Mouse (Mus musculus) liver, embryonic 13.5 days (tissue): ENCODE results near the gene Riox1. TPM values are rescaled to one million over a fixed set of nuclear protein-coding genes. Genes with fewer than 3 reads are reported as not detected.
"Not testable (repeated sequence)": the region's sequence is repeated elsewhere in the genome, so short reads cannot be mapped to it uniquely, and the experiment has no call there.

Experiments used
- ATAC-seq: fragments of 200-750 bp; cut with Nextera tagmentation; 2 replicates; pipeline ENCODE4 v1.8.0; 2017; ENCODE audit warnings: low read depth, mild to moderate bottlenecking, moderate number of reproducible peaks, moderate library complexity
- DNase-seq: peaks from one replicate; pipeline ENCODE4 v3.0.0; 2022
- H3K27ac ChIP-seq: fragments of 300-500 bp; sonication (generic); 2 replicates; pipeline ENCODE4 v1.5.1; 2015; ENCODE audit warnings: moderate library complexity, mild to moderate bottlenecking, inconsistent platforms
- H3K27me3 ChIP-seq: fragments of 300-500 bp; sonication (generic); 2 replicates; pipeline ENCODE4 v1.6.1; 2015; ENCODE audit warnings: mild to moderate bottlenecking, inconsistent platforms
- H3K36me3 ChIP-seq: fragments of 300-500 bp; sonication (generic); 2 replicates; pipeline ENCODE4 v1.6.1; 2015; ENCODE audit warnings: mild to moderate bottlenecking, inconsistent platforms
- H3K4me1 ChIP-seq: fragments of 300-500 bp; sonication (generic); replicated peaks from 2 replicates; pipeline ENCODE4 v1.6.1; 2015; ENCODE audit warnings: inconsistent platforms
- H3K4me2 ChIP-seq: fragments of 300-500 bp; sonication (generic); 2 replicates; pipeline ENCODE4 v1.6.1; 2015; ENCODE audit warnings: inconsistent platforms, mild to moderate bottlenecking, moderate library complexity
- H3K4me3 ChIP-seq: fragments of 300-500 bp; sonication (generic); replicated peaks from 2 replicates; pipeline ENCODE4 v1.5.1; 2015; ENCODE audit warnings: mild to moderate bottlenecking, inconsistent platforms
- H3K9ac ChIP-seq: fragments of 300-500 bp; sonication (generic); 2 replicates; pipeline ENCODE4 v1.6.1; 2015; ENCODE audit warnings: mild to moderate bottlenecking, inconsistent platforms
- H3K9me3 ChIP-seq: fragments of 300-500 bp; sonication (generic); replicated peaks from 2 replicates; pipeline ENCODE4 v1.6.1; 2016; ENCODE audit warnings: inconsistent platforms
- WGBS: fragments of 180-500 bp; shearing (Covaris S2); methylation state at CpG from one replicate; pipeline ENCODE4 v1.1.7; 2015; ENCODE audit not compliant: insufficient replicate concordance; 5-methylcytosine and 5-hydroxymethylcytosine counted together
- polyA plus RNA-seq: library from polyadenylated mRNA; unstranded; fragments of >200 nt; fragmentation: Nextera tagmentation; extraction: Ambion mirVana; gene quantifications from 2 replicates; pipeline ENCODE4 v1.2.1, GENCODE M21; 2015

Gene Riox1
- polyA plus RNA-seq, 1 experiment from 2014 or later: 9.3 TPM

DNA sequence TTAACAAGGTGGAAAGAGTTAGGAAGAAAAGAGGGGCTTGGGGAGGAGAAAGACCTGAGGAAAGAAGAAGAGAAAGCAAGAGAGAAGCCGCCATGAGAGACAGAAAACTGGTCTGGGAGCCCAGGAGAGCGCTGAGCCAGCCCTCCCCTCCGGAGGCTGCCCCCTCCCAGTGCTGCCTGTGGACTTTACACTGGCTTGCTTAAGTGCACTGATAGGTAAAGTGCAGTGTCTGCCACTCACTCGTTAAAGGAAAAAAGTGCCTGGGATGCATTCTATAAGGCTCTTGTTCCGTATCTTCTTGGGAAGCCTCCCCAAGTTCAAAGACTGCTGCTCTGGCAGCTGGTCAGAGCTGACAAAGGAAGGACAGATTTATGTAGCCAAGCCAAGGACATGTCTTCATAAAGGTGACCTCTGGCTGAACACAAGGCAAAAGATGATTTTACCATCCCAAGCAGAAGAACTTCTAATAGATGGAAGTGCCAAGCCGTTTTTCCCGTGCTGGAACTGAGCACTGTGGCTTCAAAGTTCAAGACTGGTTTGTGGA, 25.2 kb upstream of the Riox1 start:
- Histone ChIP-seq H3K9ac (no peak overlapping the region), H3K36me3 (no peaks in the 10 kb centered on the region), H3K4me2 (peak overlapping the region; percentile 19; the same call in 1 of the 2 replicates), H3K9me3 (no peaks in the 10 kb centered on the region), H3K4me3 (no peak overlapping the region), H3K27me3 (no peaks in the 10 kb centered on the region), H3K27ac (no peak overlapping the region; the same call in 1 of the 2 replicates), H3K4me1 (peaks cover 41% of the 10 kb centered on the region)
- ATAC-seq (no peak), DNase-seq (no peak)
- 63% methylated on average over 7 of the region's 7 CpGs for WGBS

DNA sequence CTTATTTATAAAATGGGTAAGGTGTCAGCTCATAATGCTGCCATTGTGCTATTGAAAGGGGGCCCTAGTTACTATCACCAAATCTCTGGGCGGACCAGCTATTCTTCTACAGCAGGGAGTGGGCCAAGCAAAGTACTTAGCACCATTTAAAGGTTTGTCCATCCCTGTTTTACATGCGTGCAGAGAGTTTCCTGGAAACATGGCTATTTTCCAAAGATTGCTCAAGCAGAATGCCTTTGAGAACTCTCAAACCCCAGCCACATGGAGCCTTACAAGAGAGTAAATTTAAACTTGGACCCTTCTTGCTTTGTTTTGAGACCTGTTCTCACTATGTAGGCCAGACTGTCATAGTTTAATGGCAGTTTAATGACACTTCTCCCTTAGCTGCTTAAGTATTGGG, 24.3 kb upstream of the Riox1 start:
- Histone ChIP-seq H3K9ac (no peak overlapping the region), H3K4me3 (no peak overlapping the region), H3K27me3 (no peaks in the 10 kb centered on the region), H3K4me1 (peaks cover 33% of the 10 kb centered on the region), H3K4me2 (no peak overlapping the region), H3K36me3 (no peaks in the 10 kb centered on the region), H3K9me3 (no peaks in the 10 kb centered on the region), H3K27ac (no peak overlapping the region)
- 68% methylated on average over 2 of the region's 2 CpGs for WGBS
- DNase-seq (no peak), ATAC-seq (no peak)

DNA sequence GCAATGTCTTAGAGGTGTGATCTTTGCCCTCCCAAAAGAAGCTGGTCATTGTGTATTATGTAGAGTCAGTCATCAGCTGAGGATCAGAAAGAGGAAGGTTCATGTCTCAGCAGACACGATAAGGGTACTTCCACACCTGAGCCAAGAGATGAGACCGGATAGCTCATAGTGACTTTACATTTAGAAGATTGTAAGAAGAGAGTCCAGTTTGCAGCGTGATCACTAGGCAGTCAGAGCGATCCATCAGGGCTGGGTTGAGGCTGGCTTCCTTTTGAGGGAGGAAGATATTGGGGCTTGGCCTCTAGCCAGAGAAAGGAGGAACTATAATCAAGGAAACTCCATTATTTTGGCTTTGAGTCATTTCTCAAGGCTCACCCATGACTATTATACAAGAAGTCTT, 22.7 kb upstream of the Riox1 start:
- Histone ChIP-seq H3K27me3 (no peaks in the 10 kb centered on the region), H3K4me1 (peaks cover 29% of the 10 kb centered on the region), H3K4me3 (no peak overlapping the region), H3K9me3 (no peaks in the 10 kb centered on the region), H3K4me2 (no peak overlapping the region), H3K36me3 (no peaks in the 10 kb centered on the region), H3K9ac (no peak overlapping the region), H3K27ac (no peak overlapping the region)
- WGBS: 17% methylated on average over 4 of the region's 4 CpGs
- ATAC-seq (no peak), DNase-seq (no peak)

DNA sequence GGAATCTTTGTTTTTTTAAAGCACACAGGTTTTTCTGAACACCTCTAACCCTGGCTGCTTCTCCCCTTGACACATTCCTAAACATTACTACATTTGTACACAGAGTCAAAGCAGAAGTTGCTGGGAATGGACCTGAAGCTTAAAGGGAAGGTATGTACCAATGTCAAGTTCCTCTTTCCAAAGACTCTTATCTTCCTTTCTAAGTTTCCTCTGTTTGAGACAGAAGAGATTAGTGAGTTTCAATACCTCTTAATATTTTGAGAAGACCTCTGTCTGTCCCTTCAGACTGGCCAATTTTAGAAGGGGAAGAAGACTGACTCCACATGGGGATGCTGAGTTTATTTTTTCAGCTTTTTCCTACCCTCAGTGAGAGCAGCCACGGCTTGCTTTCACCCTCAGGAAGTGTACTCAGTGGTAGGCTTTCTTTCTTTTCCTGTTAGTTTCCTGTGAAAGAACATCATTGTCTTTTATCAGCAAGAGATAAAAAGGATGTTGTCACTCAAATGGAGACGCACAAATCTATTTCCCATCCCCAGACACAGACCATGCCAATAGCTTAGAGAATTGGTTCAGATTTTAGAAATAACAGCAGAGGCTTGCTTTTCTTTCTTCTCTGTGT, 21.1 kb upstream of the Riox1 start:
- no peak overlapping the region for H3K4me3 ChIP-seq
- H3K9ac ChIP-seq: no peak overlapping the region
- H3K27ac ChIP-seq: peak overlapping the region; percentile 18; the same call in 1 of the 2 replicates
- ATAC-seq: no peak
- no peak for DNase-seq
- peaks cover 14% of the 10 kb centered on the region for H3K4me1 ChIP-seq
- 0% methylated on average over 2 of the region's 2 CpGs for WGBS
- no peaks in the 10 kb centered on the region for H3K9me3 ChIP-seq
- no peaks in the 10 kb centered on the region for H3K27me3 ChIP-seq
- no peak overlapping the region for H3K4me2 ChIP-seq
- no peaks in the 10 kb centered on the region for H3K36me3 ChIP-seq

DNA sequence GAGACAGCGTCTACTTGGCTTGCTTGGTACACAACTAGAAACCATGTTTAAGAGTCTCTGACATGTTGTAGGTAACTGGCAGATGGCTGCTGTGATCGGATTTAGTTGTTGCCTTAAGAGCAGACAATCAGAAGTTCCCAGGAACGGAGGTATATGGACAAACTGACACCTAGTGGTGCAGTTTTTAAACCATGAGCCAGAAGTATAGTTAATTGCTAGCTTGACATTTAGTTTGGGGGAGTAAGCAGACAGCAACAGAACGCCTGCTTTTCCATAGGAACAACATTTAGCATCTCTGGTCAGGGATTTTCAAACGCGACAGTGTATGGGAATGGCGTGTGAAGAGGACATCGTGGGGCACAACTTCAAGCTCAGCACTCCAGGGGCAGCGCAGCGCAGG, 12.8 kb upstream of the Riox1 start:
- H3K9ac ChIP-seq: no peak overlapping the region
- DNase-seq: no peak
- H3K4me3 ChIP-seq: no peak overlapping the region
- no peaks in the 10 kb centered on the region for H3K27me3 ChIP-seq
- H3K4me1 ChIP-seq: peaks cover 34% of the 10 kb centered on the region
- no peaks in the 10 kb centered on the region for H3K9me3 ChIP-seq
- H3K36me3 ChIP-seq: no peaks in the 10 kb centered on the region
- 61% methylated on average over 10 of the region's 10 CpGs for whole genome bisulfite sequencing
- H3K27ac ChIP-seq: no peak overlapping the region
- ATAC-seq: no peak
- no peak overlapping the region for H3K4me2 ChIP-seq

DNA sequence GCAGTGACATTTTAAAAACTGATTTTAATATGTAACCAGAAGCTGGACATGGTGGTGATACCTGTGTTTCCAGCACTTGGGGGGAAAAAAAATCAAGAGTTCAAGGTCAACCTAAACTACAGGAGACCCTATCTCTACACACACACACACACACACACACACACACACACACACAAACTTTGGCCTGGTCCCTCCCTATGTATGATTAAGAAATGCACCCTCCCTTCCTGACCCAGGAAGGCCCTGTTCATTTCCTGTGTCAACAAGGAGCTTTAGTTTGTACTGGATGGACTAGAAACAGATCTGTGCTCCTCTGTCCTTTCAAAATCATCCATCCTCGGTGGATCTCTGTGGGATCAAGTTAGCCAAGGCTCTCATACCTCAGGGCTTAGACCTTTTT, 11.8 kb upstream of the Riox1 start:
- WGBS: 26% methylated on average over 1 of the region's 1 CpGs
- H3K27ac ChIP-seq, H3K4me2 ChIP-seq: not testable (repeated sequence)

DNA sequence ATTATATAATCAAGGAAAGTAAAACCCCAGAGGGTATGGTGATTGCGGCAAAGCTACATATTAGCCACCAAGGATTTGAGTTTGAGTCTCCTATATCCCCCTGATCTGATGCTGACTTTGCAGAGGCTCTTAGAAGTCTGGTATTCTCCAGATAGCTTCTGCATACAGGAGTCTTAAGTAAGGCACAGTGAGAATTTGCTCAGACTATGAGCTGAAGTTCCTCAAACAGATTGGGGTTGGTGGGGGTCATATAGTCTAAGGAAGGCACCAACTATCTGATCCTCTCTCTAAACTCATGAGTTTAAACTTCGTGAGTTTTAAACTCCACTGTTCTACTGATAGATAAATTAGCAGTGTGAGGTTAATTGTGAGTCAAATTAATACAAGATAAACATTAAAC, 11.1 kb upstream of the Riox1 start:
- ATAC-seq: no peak
- no peaks in the 10 kb centered on the region for H3K9me3 ChIP-seq

More for the DNA sequence above, 11.8 kb upstream of the Riox1 start:
- not testable (repeated sequence) for H3K9me3 ChIP-seq, H3K36me3 ChIP-seq, H3K9ac ChIP-seq, DNase-seq, H3K27me3 ChIP-seq, ATAC-seq, H3K4me3 ChIP-seq
- H3K4me1 ChIP-seq: peaks cover 35% of the 10 kb centered on the region

DNA sequence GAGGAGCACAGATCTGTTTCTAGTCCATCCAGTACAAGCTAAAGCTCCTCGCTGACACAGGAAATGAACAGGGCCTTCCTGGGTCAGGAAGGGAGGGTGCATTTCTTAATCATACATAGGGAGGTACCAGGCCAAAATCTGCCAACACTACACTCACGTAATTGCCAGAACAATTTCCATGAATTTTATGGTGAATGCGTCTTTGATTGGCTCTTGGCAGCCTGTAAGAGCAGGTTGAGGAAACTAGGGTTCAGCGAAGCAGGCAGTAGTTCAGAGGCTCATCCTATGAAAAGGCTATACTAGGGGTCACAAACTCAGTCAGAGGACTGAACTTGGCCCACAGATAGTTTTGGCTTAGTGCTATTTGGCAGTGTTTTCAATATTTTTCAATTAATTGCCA, 10.4 kb upstream of the Riox1 start:
- H3K36me3 ChIP-seq: no peaks in the 10 kb centered on the region
- ATAC-seq (no peak), DNase-seq (no peak)
- H3K27me3 ChIP-seq: no peaks in the 10 kb centered on the region
- no peak overlapping the region for H3K4me2 ChIP-seq
- 58% methylated on average over 4 of the region's 4 CpGs for WGBS
- H3K27ac ChIP-seq: no peak overlapping the region; the same call in 1 of the 2 replicates
- H3K9me3 ChIP-seq: no peaks in the 10 kb centered on the region
- no peak overlapping the region for H3K9ac ChIP-seq
- H3K4me1 ChIP-seq: peaks cover 35% of the 10 kb centered on the region
- no peak overlapping the region for H3K4me3 ChIP-seq

More for the DNA sequence above, 11.1 kb upstream of the Riox1 start:
- Histone ChIP-seq H3K27ac (no peak overlapping the region), H3K4me1 (peaks cover 35% of the 10 kb centered on the region), H3K9ac (no peak overlapping the region), H3K4me2 (no peak overlapping the region), H3K27me3 (no peaks in the 10 kb centered on the region), H3K4me3 (no peak overlapping the region), H3K36me3 (no peaks in the 10 kb centered on the region)
- DNase-seq: no peak
- 67% methylated on average over 2 of the region's 2 CpGs for WGBS

DNA sequence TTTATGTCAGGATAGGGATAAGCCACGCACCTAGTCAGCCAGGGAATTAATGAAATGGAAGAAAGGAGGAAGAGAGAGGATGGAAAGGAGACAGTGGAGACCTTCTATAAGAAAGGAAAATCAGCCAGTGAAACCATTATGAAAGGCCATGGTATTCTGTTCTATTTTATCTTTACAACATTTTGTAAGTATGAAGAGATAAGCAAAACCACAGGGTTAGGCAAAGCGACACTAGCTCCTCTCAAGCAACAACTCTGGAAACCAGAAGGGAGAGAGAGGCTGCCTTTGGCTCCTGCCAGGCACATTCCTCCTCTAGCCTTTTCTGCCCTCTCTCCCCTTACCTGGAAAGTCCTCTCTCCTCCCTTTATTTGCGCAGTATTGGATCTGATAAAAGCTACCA, 8.5 kb upstream of the Riox1 start:
- peak overlapping the region; percentile 36; the same call in 1 of the 2 replicates for H3K27ac ChIP-seq
- peak overlapping the region; percentile 19; the same call in 1 of the 2 replicates for H3K9ac ChIP-seq
- no peaks in the 10 kb centered on the region for H3K36me3 ChIP-seq
- peak overlapping the region; percentile 21; the same call in 1 of the 2 replicates for H3K4me2 ChIP-seq
- DNase-seq (no peak), ATAC-seq (peak; percentile 69)
- H3K9me3 ChIP-seq: no peaks in the 10 kb centered on the region
- H3K27me3 ChIP-seq: no peaks in the 10 kb centered on the region
- peaks cover 36% of the 10 kb centered on the region for H3K4me1 ChIP-seq
- WGBS: 41% methylated on average over 3 of the region's 3 CpGs
- no peak overlapping the region for H3K4me3 ChIP-seq

DNA sequence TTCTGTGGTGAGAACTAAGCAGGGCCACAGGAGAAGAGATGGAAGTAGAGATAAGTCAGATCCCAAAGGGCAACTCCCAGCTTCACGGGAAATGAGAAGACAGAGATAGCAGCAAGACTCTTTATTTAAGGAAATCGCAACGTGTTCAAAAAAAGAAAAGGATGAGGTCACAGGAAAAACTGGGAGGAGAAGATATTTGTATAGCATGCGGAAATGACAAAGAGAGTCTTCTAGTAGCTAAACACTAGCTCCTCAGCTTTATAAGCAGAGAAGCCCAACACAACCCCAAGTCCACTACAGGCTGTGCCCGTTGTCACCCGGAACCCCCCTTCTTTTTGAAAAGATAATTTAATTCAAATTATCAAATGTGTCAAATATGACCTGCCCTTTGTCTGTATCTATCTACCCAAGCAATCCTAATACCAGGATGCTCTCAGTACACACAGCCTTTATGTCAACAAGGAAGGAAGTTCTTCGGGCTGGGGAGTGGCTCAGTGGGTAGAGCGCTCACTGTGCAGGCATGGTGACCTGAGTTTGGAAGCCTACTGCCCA, 3.1 kb upstream of the Riox1 start:
- Histone ChIP-seq H3K9me3 (no peaks in the 10 kb centered on the region), H3K36me3 (peaks cover 7% of the 10 kb centered on the region; the same call in 1 of the 2 replicates), H3K27ac (peak overlapping the region; percentile 43; the same call in 1 of the 2 replicates), H3K27me3 (no peaks in the 10 kb centered on the region), H3K4me1 (peaks cover 51% of the 10 kb centered on the region), H3K4me2 (0 out of 2 replicates have a peak overlapping the region, but pooled peaks have one; percentile 17), H3K9ac (no peak overlapping the region), H3K4me3 (no peak overlapping the region)
- ATAC-seq: no peak
- DNase-seq: no peak
- 34% methylated on average over 8 of the region's 8 CpGs for WGBS

DNA sequence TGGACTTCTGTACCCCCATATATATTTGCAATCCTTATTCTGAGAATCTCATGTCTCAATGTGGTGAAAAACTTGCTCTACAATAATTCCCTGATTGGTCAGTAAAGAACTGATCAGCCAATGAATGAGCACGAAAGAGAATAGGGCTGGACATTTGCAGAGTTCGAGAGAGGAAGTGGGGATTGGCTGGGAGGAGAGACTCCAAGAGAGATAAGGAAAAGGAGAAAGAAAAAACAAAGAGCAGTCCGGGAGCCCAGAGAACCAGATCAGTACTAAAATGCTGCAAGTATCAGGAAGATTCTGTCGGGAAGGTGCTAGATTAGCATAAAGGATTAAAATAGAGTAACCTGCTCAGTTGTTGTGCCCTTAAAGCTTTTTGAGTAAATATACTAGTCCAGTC, 1.4 kb upstream of the Riox1 start:
- 10% methylated on average over 4 of the region's 4 CpGs for WGBS
- peaks cover 20% of the 10 kb centered on the region; the same call in 1 of the 2 replicates for H3K36me3 ChIP-seq
- no peaks in the 10 kb centered on the region for H3K9me3 ChIP-seq
- 0 out of 2 replicates have a peak overlapping the region, but pooled peaks have one; percentile 53 for H3K27ac ChIP-seq
- no peaks in the 10 kb centered on the region for H3K27me3 ChIP-seq
- peak; percentile 58 for DNase-seq
- H3K9ac ChIP-seq: peak overlapping the region; percentile 87; the same call in 1 of the 2 replicates
- peaks cover 64% of the 10 kb centered on the region for H3K4me1 ChIP-seq
- ATAC-seq: peak; percentile 35; the same call in 1 of the 2 replicates
- peak overlapping the region; percentile 28 for H3K4me3 ChIP-seq
- H3K4me2 ChIP-seq: peak overlapping the region; percentile 94
